Mouse (Mus musculus) midbrain, embryonic 14.5 days (tissue): ENCODE results near the gene Usp29. TPM values are rescaled to one million over a fixed set of nuclear protein-coding genes. Genes with fewer than 3 reads are reported as not detected.
A peak's percentile ranks its signal among the peaks of the same experiment; 100 is the strongest.
"Not testable (repeated sequence)": the region's sequence is repeated elsewhere in the genome, so short reads cannot be mapped to it uniquely, and the experiment has no call there.

ENCODE experiments used
- ATAC-seq: fragments of 200-750 bp; cut with Nextera tagmentation; 2 replicates; pipeline ENCODE4 v1.8.0; 2017; ENCODE audit warnings: moderate number of reproducible peaks, moderate library complexity; ENCODE audit not compliant: low FRiP score, low TSS enrichment
- DNase-seq: peaks from one replicate; pipeline ENCODE4 v3.0.0-alpha.2; 2015
- H3K27ac ChIP-seq: fragments of 300-500 bp; sonication (generic); replicated peaks from 2 replicates; pipeline ENCODE4 v1.5.1; 2014; ENCODE audit warnings: mild to moderate bottlenecking, low read depth, low read length, moderate library complexity
- H3K27me3 ChIP-seq: fragments of 300-500 bp; sonication (generic); 2 replicates; pipeline ENCODE4 v1.6.1; 2014; ENCODE audit warnings: low read length, control low read depth, mixed read lengths; ENCODE audit not compliant: control insufficient read depth, insufficient read depth
- H3K36me3 ChIP-seq: fragments of 300-500 bp; sonication (generic); 2 replicates; pipeline ENCODE4 v1.6.1; 2014; ENCODE audit warnings: low read length, control low read depth; ENCODE audit not compliant: control insufficient read depth, insufficient read depth
- H3K4me1 ChIP-seq: fragments of 300-500 bp; sonication (generic); 2 replicates; pipeline ENCODE4 v1.6.1; 2014; ENCODE audit warnings: mild to moderate bottlenecking, antibody characterized with exemption, low read length, control low read depth; ENCODE audit not compliant: control insufficient read depth, insufficient read depth
- H3K4me2 ChIP-seq: fragments of 300-500 bp; sonication (generic); 2 replicates; pipeline ENCODE4 v1.6.1; 2014; ENCODE audit warnings: mild to moderate bottlenecking, low read length, moderate library complexity
- H3K4me3 ChIP-seq: fragments of 300-500 bp; sonication (generic); replicated peaks from 2 replicates; pipeline ENCODE4 v1.5.1; 2014; ENCODE audit warnings: low read depth, low read length
- H3K9ac ChIP-seq: fragments of 300-500 bp; sonication (generic); replicated peaks from 2 replicates; pipeline ENCODE4 v1.6.1; 2014; ENCODE audit warnings: mild to moderate bottlenecking, low read length, moderate library complexity
- H3K9me3 ChIP-seq: fragments of 300-500 bp; sonication (generic); 2 replicates; pipeline ENCODE4 v1.6.1; 2016; ENCODE audit warnings: low read length, control low read depth, mixed read lengths; ENCODE audit not compliant: control insufficient read depth
- WGBS: fragments of 180-500 bp; shearing (Covaris S2); extraction: QIAGEN DNeasy Blood & Tissue Kit; methylation state at CpG from one replicate; pipeline ENCODE4 v1.1.7; 2014; 5-methylcytosine and 5-hydroxymethylcytosine counted together
- microRNA counts: library from miRNA; unstranded; fragments of <30 nt; microRNA quantifications from one replicate; lab custom pipeline; 2016
- microRNA-seq: library from miRNA; unstranded; fragments of <30 nt; microRNA quantifications from one replicate; pipeline ENCODE4, GENCODE M21; 2016
- polyA plus RNA-seq: library from polyadenylated mRNA; unstranded; fragments of >200 nt; fragmentation: Nextera tagmentation; extraction: Ambion mirVana; gene quantifications from 2 replicates; pipeline ENCODE4 v1.2.1, GENCODE M21; 2014

The Usp29 gene
- polyA plus RNA-seq, 1 experiment from 2014 or later, result 31.6 TPM

GRCm38 (mm10) chr7:6973566-6973965 lies 243.2 kb downstream of the Usp29 start:
- no peak for DNase-seq
- no peaks in the 10 kb centered on the region for H3K9me3 ChIP-seq
- H3K4me3 ChIP-seq, result no peak overlapping the region
- H3K27me3 ChIP-seq, result no peaks in the 10 kb centered on the region
- no peaks in the 10 kb centered on the region for H3K36me3 ChIP-seq
- no peak overlapping the region for H3K4me2 ChIP-seq
- no peak overlapping the region for H3K27ac ChIP-seq
- no peak for ATAC-seq
- WGBS, result 91% methylated on average over 1 of the region's 1 CpGs
- no peaks in the 10 kb centered on the region for H3K4me1 ChIP-seq
- no peak overlapping the region for H3K9ac ChIP-seq

GRCm38 (mm10) chr7:6976890-6977289 lies 246.5 kb downstream of the Usp29 start:
- no peak overlapping the region for H3K27ac ChIP-seq
- no peaks in the 10 kb centered on the region for H3K27me3 ChIP-seq
- H3K4me2 ChIP-seq, result no peak overlapping the region
- H3K36me3 ChIP-seq, result no peaks in the 10 kb centered on the region
- H3K4me1 ChIP-seq, result no peaks in the 10 kb centered on the region
- 91% methylated on average over 19 of the region's 19 CpGs for WGBS
- no peak for ATAC-seq
- H3K9me3 ChIP-seq, result no peaks in the 10 kb centered on the region
- no peak overlapping the region for H3K4me3 ChIP-seq
- no peak for DNase-seq
- H3K9ac ChIP-seq, result no peak overlapping the region

GRCm38 (mm10) chr7:6995251-6995650 lies 264.9 kb downstream of the Usp29 start, which contains the start of gene Aurkc:
TSS of gene Aurkc (plus strand) at chr7:6995300.
- not testable (repeated sequence) for H3K4me3 ChIP-seq, H3K4me1 ChIP-seq, H3K9ac ChIP-seq, H3K27me3 ChIP-seq, H3K27ac ChIP-seq, H3K4me2 ChIP-seq, ATAC-seq, DNase-seq, H3K9me3 ChIP-seq, H3K36me3 ChIP-seq
- 90% methylated on average over 11 of the region's 11 CpGs for WGBS

GRCm38 (mm10) chr7:6998914-6999313 lies 268.5 kb downstream of the Usp29 start:
- DNase-seq, H3K36me3 ChIP-seq, H3K9me3 ChIP-seq, H3K27ac ChIP-seq, ATAC-seq, H3K4me3 ChIP-seq, H3K4me2 ChIP-seq, H3K27me3 ChIP-seq, H3K4me1 ChIP-seq, H3K9ac ChIP-seq: not testable (repeated sequence)
- WGBS, result 69% methylated on average over 3 of the region's 3 CpGs

GRCm38 (mm10) chr7:7005441-7005840 lies 275.1 kb downstream of the Usp29 start:
- not testable (repeated sequence) for H3K4me3 ChIP-seq, H3K27ac ChIP-seq, H3K4me2 ChIP-seq, H3K9me3 ChIP-seq, H3K9ac ChIP-seq, H3K36me3 ChIP-seq, DNase-seq, ATAC-seq, H3K27me3 ChIP-seq, H3K4me1 ChIP-seq
- 77% methylated on average over 5 of the region's 5 CpGs for WGBS

MicroRNA genes within 50 kb of the gene (microRNA counts, 519-probe panel; counts per million panel counts)
- 2,898 counts per million, percentile 11 among the panel's probes with 10 or more counts for microRNA mmu-miR-3099 (lab: Ali Mortazavi, UCI)

Small RNAs within 50 kb of the gene (microRNA-seq; reads per million reads assigned to microRNA genes)
- gene Mir3099, result 476 reads per million, percentile 72 among the genes with 10 or more reads in this experiment

Other genes with a start within 250 kb of the Usp29 start
- gene Olfr5, start 243.6 kb upstream of the Usp29 start, polyA plus RNA-seq, result not detected in 2 replicates
- gene Olfr1347, start 230.8 kb upstream of the Usp29 start, polyA plus RNA-seq, result not detected in 2 replicates
- gene Olfr1348, start 221.8 kb upstream of the Usp29 start, polyA plus RNA-seq, result not detected in 2 replicates
- gene Olfr1349, start 207.6 kb upstream of the Usp29 start, polyA plus RNA-seq, result not detected in 2 replicates
- gene Olfr1350, start 165.7 kb upstream of the Usp29 start, polyA plus RNA-seq, result not detected in 2 replicates
- gene Zim1, start 34.1 kb upstream of the Usp29 start, polyA plus RNA-seq, result 4.3 and 10.4 TPM in 2 replicates
- 74.3 and 99.0 TPM in 2 replicates for gene Peg3, start 147 bp upstream of the Usp29 start, polyA plus RNA-seq